Mouse (Mus musculus): ENCODE measurements around the gene Gm7324. TPM values are rescaled to one million over a fixed set of nuclear protein-coding genes. Genes with fewer than 3 reads are reported as not detected.
"Not testable (repeated sequence)": the region's sequence is repeated elsewhere in the genome, so short reads cannot be mapped to it uniquely, and the experiment has no call there.

Gene Gm7324
- 1 to 10 TPM in 1 of 2 experiments, under 1 TPM in 1; 0.52 to 2.3 TPM for polyA plus RNA-seq (2017; shearing (Covaris generic))

- ATAC-seq: not testable (repeated sequence)
Measured at GRCm38 (mm10) chr14:43697621-43698020, at the start of gene Gm7324. Gene Gm7324 (plus strand): TSS chr14:43697828.

DNA sequence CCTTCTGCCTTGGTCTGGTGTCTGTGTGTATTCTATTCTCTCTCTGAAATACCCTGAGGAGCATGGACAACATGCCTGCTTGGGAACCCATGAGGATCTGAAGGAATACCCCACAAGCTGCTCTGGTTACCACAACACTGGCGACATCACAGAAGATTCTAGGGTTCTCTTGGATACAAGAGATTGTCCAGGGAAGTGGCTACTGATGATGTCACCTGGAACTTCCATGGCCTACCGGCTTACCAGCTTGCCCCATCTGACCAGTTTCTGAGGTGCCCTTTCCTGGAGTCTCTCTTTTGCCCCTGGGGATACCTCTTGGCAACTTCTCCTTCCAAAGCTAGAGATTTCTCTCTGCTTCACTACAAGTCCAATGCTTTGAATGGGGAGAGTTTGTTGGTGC is 20.5 kb upstream of the Gm7324 start, which contains the start of gene Gm8165:
Gene Gm8165 (minus strand): TSS at position 101 of the 400 bp plus-strand sequence.
- ATAC-seq: not testable (repeated sequence)

GRCm38 (mm10) chr14:43727385-43727784 is 29.8 kb downstream of the Gm7324 start, which contains the start of gene Gm16506:
Gene Gm16506 (minus strand): TSS chr14:43727485.
- not testable (repeated sequence) for ATAC-seq

DNA sequence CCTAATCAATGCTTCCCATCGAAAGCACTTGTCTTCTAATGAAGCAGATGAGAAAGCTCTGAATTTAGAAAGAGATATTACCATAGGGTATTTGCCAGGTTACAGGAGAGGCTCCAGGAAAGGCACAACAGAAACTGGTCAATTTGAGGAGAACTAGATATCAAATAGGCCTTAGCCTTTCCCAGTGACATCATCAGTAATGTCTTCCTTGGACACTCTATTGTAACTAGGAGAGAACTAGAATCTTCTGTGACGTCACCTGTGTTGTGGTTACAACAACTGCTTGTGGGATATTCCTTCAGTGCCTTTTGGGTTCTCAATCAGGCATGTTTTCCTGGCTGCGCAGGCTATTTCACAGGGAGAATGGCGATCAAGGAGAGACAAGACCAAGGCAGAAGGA is 49.9 kb downstream of the Gm7324 start, which contains the start of gene Gm6526:
Gene Gm6526 (plus strand): TSS at position 301 of the 400 bp plus-strand sequence.
- ATAC-seq: not testable (repeated sequence)

Other genes with a start within 250 kb of the Gm7324 start
- not detected for gene Gm5799, start 154.3 kb upstream of the Gm7324 start, polyA plus RNA-seq (2017; shearing (Covaris generic))
- gene Gm17654, start 118.7 kb upstream of the Gm7324 start, polyA plus RNA-seq (2017; shearing (Covaris generic)): not detected
- not detected for gene Gm10375, start 89.8 kb upstream of the Gm7324 start, polyA plus RNA-seq (2017; shearing (Covaris generic))
- not detected for gene Gm8165, start 20.6 kb upstream of the Gm7324 start, polyA plus RNA-seq (2017; shearing (Covaris generic))
- gene Gm16506, start 29.7 kb downstream of the Gm7324 start, polyA plus RNA-seq (2017; shearing (Covaris generic)): not detected
- gene Gm6526, start 50.0 kb downstream of the Gm7324 start, polyA plus RNA-seq (2017; shearing (Covaris generic)): not detected
- gene Gm8180, start 86.9 kb downstream of the Gm7324 start, polyA plus RNA-seq (2017; shearing (Covaris generic)): not detected
- not detected for gene Ear1, start 177.7 kb downstream of the Gm7324 start, polyA plus RNA-seq (2017; shearing (Covaris generic))
- not detected for gene Ear10, start 225.7 kb downstream of the Gm7324 start, polyA plus RNA-seq (2017; shearing (Covaris generic))
- under 1 TPM in 1 of 2 experiments, not detected in 1; 0.12 TPM for gene Gm8113, start 227.6 kb downstream of the Gm7324 start, polyA plus RNA-seq (2017; shearing (Covaris generic))